Mouse (Mus musculus): ENCODE measurements around the gene Il22ra2.

DNA sequence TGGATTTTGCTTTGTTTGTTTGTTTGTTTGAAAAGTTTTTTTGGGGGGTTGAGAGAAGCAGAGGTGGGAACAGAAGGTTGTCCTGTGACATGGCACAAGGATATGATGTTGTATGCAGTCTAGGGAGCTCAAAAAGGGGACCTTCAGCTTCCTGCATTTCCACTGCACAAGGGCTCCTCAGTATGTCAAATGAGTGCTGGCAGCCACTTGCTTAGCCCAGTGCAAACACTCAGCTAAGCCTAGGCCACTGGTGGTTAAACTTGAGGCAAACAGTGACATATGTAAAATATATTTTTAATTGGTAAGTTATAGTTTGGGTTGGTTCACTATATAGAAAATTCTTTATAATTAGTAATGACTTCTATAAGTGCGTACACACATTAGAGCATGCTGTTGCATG, 2.8 kb downstream of the Il22ra2 start:
- TF ChIP-seq TAL1 (IDR thresholded peaks at IDR 0.05; ENCODE audit: low read length) (no peak), GATA1 (IDR thresholded peaks at IDR 0.05; ENCODE audit: low read length) (no peak)

Data from erythroblast, embryonic 14.5 days (primary cell).